Mouse (Mus musculus) retina, postnatal 7 days (tissue): Measurements from ENCODE around the gene Gtf2ird2.

ENCODE experiments used
- DNase-seq: peaks from one replicate; pipeline ENCODE4 v3.0.0-alpha.2; 2012; ENCODE audit warnings: low read depth, low spot score

The Gtf2ird2 gene

GRCm38 (mm10) chr5:134182735-134183134 lies 1.1 kb upstream of the Gtf2ird2 start:
- no peak for DNase-seq

GRCm38 (mm10) chr5:134183162-134183561 lies 657 bp upstream of the Gtf2ird2 start:
- no peak for DNase-seq

- no peak for DNase-seq
Measured at GRCm38 (mm10) chr5:134186059-134186458, 2.2 kb downstream of the Gtf2ird2 start.

- peak; percentile 40 for DNase-seq
Measured at GRCm38 (mm10) chr5:134186961-134187731, 3.3 kb downstream of the Gtf2ird2 start.

GRCm38 (mm10) chr5:134188571-134188970 lies 4.8 kb downstream of the Gtf2ird2 start:
- DNase-seq = no peak

- no peak for DNase-seq
Measured at GRCm38 (mm10) chr5:134193664-134194063, 9.8 kb downstream of the Gtf2ird2 start.

- DNase-seq = no peak
Measured at GRCm38 (mm10) chr5:134206721-134207120, 22.9 kb downstream of the Gtf2ird2 start.

- DNase-seq = no peak
Measured at GRCm38 (mm10) chr5:134209931-134210554, 26.2 kb downstream of the Gtf2ird2 start.

GRCm38 (mm10) chr5:134214021-134214806 lies 30.4 kb downstream of the Gtf2ird2 start:
- no peak for DNase-seq

- no peak for DNase-seq
Measured at GRCm38 (mm10) chr5:134217900-134218299, 34.1 kb downstream of the Gtf2ird2 start.

- DNase-seq = no peak
Measured at GRCm38 (mm10) chr5:134221278-134221677, 37.5 kb downstream of the Gtf2ird2 start.

GRCm38 (mm10) chr5:134221708-134222150 lies 37.9 kb downstream of the Gtf2ird2 start:
- DNase-seq = no peak

- DNase-seq = no peak
Measured at GRCm38 (mm10) chr5:134225110-134225901, 41.5 kb downstream of the Gtf2ird2 start.

- no peak for DNase-seq
Measured at GRCm38 (mm10) chr5:134226946-134227345, 43.1 kb downstream of the Gtf2ird2 start.

- no peak for DNase-seq
Measured at GRCm38 (mm10) chr5:134227574-134228248, 43.9 kb downstream of the Gtf2ird2 start.

GRCm38 (mm10) chr5:134228249-134228638 lies 44.4 kb downstream of the Gtf2ird2 start:
- DNase-seq = no peak

- no peak for DNase-seq
Measured at GRCm38 (mm10) chr5:134229391-134229790, 45.6 kb downstream of the Gtf2ird2 start, which contains the start of gene Ncf1. Gene Ncf1, minus strand, starts transcription at chr5:134229625.

- DNase-seq = no peak
Measured at GRCm38 (mm10) chr5:134231376-134231775, 47.6 kb downstream of the Gtf2ird2 start.

GRCm38 (mm10) chr5:134232111-134232510 lies 48.3 kb downstream of the Gtf2ird2 start:
- DNase-seq = no peak

- no peak for DNase-seq
Measured at GRCm38 (mm10) chr5:134232568-134232967, 48.7 kb downstream of the Gtf2ird2 start.

GRCm38 (mm10) chr5:134233244-134233651 lies 49.4 kb downstream of the Gtf2ird2 start:
- no peak for DNase-seq
